10 mouse cellular contexts compared by ENCODE assay signal in genomic region chr7:6213144-6213543, GRCm38 (mm10). TPM values are rescaled to one million over a fixed set of nuclear protein-coding genes. Genes with fewer than 3 reads are reported as not detected.
A peak's percentile ranks its signal among the peaks of the same experiment; 100 is the strongest.
DNase-seq lines count a peak whose midpoint lies in the region; ATAC-seq and TF ChIP-seq lines count a peak whose summit lies in the region.
"Had no signal": no experiment of that assay in that cellular context is flagged by ENCODE, and none has a peak within 500 bp of the region (broad histone marks: within the 10 kb centered on the region; RNA-seq: fewer than 3 reads in every experiment).

No protein-coding gene starts in this region.

- intact Hi-C loops in heart, adult 2 months (cut with DNase I), result no loop called here
- intact Hi-C loops in gastrocnemius, postnatal 36 days (cut with DNase I), result no loop called here

- WGBS in heart, adult 2 months, result 37% methylated on average over 5 of the region's 5 CpGs
- 41% methylated on average over 5 of the region's 5 CpGs for WGBS in heart, embryonic 12.5 days
- WGBS in hindbrain, embryonic 13.5 days, result 53% methylated on average over 5 of the region's 5 CpGs

- H3K27ac ChIP-seq in heart, adult 2 months, result no peak overlapping the region
- no peak overlapping the region for H3K27ac ChIP-seq in heart, embryonic 12.5 days (ENCODE audit: poor library complexity, severe bottlenecking)
- no peak overlapping the region for H3K27ac ChIP-seq in hindbrain, embryonic 13.5 days

- TF ChIP-seq CTCF in heart, adult 2 months (IDR thresholded peaks at IDR 0.05), result peak; percentile 68
- TF ChIP-seq CTCF in E14TG2a.4 (conservative IDR thresholded peaks at IDR 0.05; ENCODE audit: low read length), result peak; percentile 92

- no peaks in the 10 kb centered on the region for H3K79me2 ChIP-seq in heart, adult 2 months (replicated peaks; ENCODE audit: control insufficient read depth, insufficient read depth, low read length)

- DNase-seq in heart, adult 2 months, result peak in 1 of 2 experiments; percentile 30
- DNase-seq in c-Kit-positive CD71-positive TER-119-positive erythroid progenitor cells, embryonic 14.5 days (ENCODE audit: low spot score), result peak; percentile 13
- DNase-seq in lung, postnatal 14 days, result peak; percentile 35
- no peak for DNase-seq in layer of hippocampus, postnatal 14 days (ENCODE audit: low spot score in 2 of 2)
- no peak for DNase-seq in gastrocnemius, postnatal 36 days

- no peak for TF ChIP-seq EP300 in heart, adult 2 months (IDR thresholded peaks at IDR 0.05; ENCODE audit: insufficient read depth, low read depth, low read length)

- no peak for ATAC-seq in heart, embryonic 12.5 days (ENCODE audit: insufficient number of reproducible peaks, low FRiP score)
- ATAC-seq in hindbrain, embryonic 13.5 days (ENCODE audit: low FRiP score), result no peak

- H3K36me3 ChIP-seq in heart, adult 2 months (ENCODE audit: control insufficient read depth, insufficient read depth, low read length), result no peaks in the 10 kb centered on the region
- no peaks in the 10 kb centered on the region for H3K36me3 ChIP-seq in heart, embryonic 12.5 days
- H3K36me3 ChIP-seq in E14TG2a.4 (ENCODE audit: insufficient read depth, low read length), result no peaks in the 10 kb centered on the region
- no peaks in the 10 kb centered on the region for H3K36me3 ChIP-seq in hindbrain, embryonic 13.5 days

- H3K4me3 ChIP-seq in heart, adult 2 months, result no peak overlapping the region
- no peak overlapping the region for H3K4me3 ChIP-seq in heart, embryonic 12.5 days
- H3K4me3 ChIP-seq in E14TG2a.4 (replicated peaks; ENCODE audit: low read length), result no peak overlapping the region
- no peak overlapping the region for H3K4me3 ChIP-seq in hindbrain, embryonic 13.5 days
- H3K4me3 ChIP-seq: myocyte had no signal

- H3K9me3 ChIP-seq in heart, embryonic 12.5 days (replicated peaks), result peaks cover 28% of the 10 kb centered on the region
- peaks cover 20% of the 10 kb centered on the region for H3K9me3 ChIP-seq in E14TG2a.4 (ENCODE audit: low read length)
- H3K9me3 ChIP-seq in hindbrain, embryonic 13.5 days, result peaks cover 7% of the 10 kb centered on the region; the same call in 1 of the 2 replicates

- H3K9ac ChIP-seq in heart, adult 2 months (ENCODE audit: low read depth, low read length), result no peak overlapping the region
- H3K9ac ChIP-seq in heart, embryonic 12.5 days, result no peak overlapping the region
- no peak overlapping the region for H3K9ac ChIP-seq in hindbrain, embryonic 13.5 days

- no peak overlapping the region for H3K4me2 ChIP-seq in heart, embryonic 12.5 days
- H3K4me2 ChIP-seq in hindbrain, embryonic 13.5 days, result no peak overlapping the region

- H3K27me3 ChIP-seq in heart, adult 2 months (ENCODE audit: control insufficient read depth, insufficient read depth, low read length), result no peaks in the 10 kb centered on the region
- H3K27me3 ChIP-seq in heart, embryonic 12.5 days (replicated peaks), result no peaks in the 10 kb centered on the region
- no peaks in the 10 kb centered on the region for H3K27me3 ChIP-seq in E14TG2a.4 (ENCODE audit: insufficient read depth, low read length)
- no peaks in the 10 kb centered on the region for H3K27me3 ChIP-seq in hindbrain, embryonic 13.5 days

- H3K4me1 ChIP-seq in heart, adult 2 months (ENCODE audit: control insufficient read depth, insufficient read depth, low read length), result no peaks in the 10 kb centered on the region
- no peaks in the 10 kb centered on the region for H3K4me1 ChIP-seq in heart, embryonic 12.5 days (replicated peaks)
- H3K4me1 ChIP-seq in E14TG2a.4 (replicated peaks; ENCODE audit: low read depth, low read length), result peaks cover 43% of the 10 kb centered on the region
- H3K4me1 ChIP-seq in hindbrain, embryonic 13.5 days (replicated peaks), result no peaks in the 10 kb centered on the region

- TF ChIP-seq POLR2A in heart, adult 2 months (IDR thresholded peaks at IDR 0.05; ENCODE audit: insufficient read depth, low read depth, low read length), result no peak

RNA-seq across cellular contexts. Expression of gene Zscan5b, which starts 8.9 kb away (rescaled TPM):
- not detected for total RNA-seq in heart, adult 2 months (2021)
- polyA plus RNA-seq in heart, adult 2 months (2012; rRNA removed), result not detected in 2 replicates
- not detected in 2 replicates for polyA plus RNA-seq in heart, embryonic 12.5 days (2016; fragmentation: Nextera tagmentation; extraction: Ambion mirVana)
- not detected in 2 replicates for polyA plus RNA-seq in hindbrain, embryonic 13.5 days (2015; fragmentation: Nextera tagmentation; extraction: Ambion mirVana)
- total RNA-seq in layer of hippocampus, postnatal 14 days (2021), result not detected
- total RNA-seq in gastrocnemius, postnatal 36 days (2021), result not detected
- total RNA-seq: heart, postnatal 36 days had no signal
- polyA plus RNA-seq: myocyte had no signal

RNA-seq across cellular contexts. Expression of gene Galp, which starts 16.3 kb away (rescaled TPM):
- not detected for total RNA-seq in heart, adult 2 months (2021)
- not detected in 2 replicates for polyA plus RNA-seq in heart, adult 2 months (2012; rRNA removed)
- polyA plus RNA-seq in heart, embryonic 12.5 days (2016; fragmentation: Nextera tagmentation; extraction: Ambion mirVana), result not detected in 2 replicates
- not detected in 2 replicates for polyA plus RNA-seq in hindbrain, embryonic 13.5 days (2015; fragmentation: Nextera tagmentation; extraction: Ambion mirVana)
- total RNA-seq in layer of hippocampus, postnatal 14 days (2021), result not detected
- not detected for total RNA-seq in gastrocnemius, postnatal 36 days (2021)
- total RNA-seq: heart, postnatal 36 days had no signal
- polyA plus RNA-seq: myocyte had no signal

RNA-seq across cellular contexts. Expression of gene Epp13, which starts 39.4 kb away (rescaled TPM):
- not detected for total RNA-seq in heart, adult 2 months (2021)
- polyA plus RNA-seq in heart, adult 2 months (2012; rRNA removed), result not detected in 2 replicates
- not detected in 2 replicates for polyA plus RNA-seq in heart, embryonic 12.5 days (2016; fragmentation: Nextera tagmentation; extraction: Ambion mirVana)
- 0.26 TPM in 1 of 2 replicates, not detected in the other for polyA plus RNA-seq in hindbrain, embryonic 13.5 days (2015; fragmentation: Nextera tagmentation; extraction: Ambion mirVana)
- total RNA-seq in layer of hippocampus, postnatal 14 days (2021), result not detected
- not detected for total RNA-seq in gastrocnemius, postnatal 36 days (2021)
- total RNA-seq: heart, postnatal 36 days had no signal
- polyA plus RNA-seq: myocyte had no signal

RNA-seq across cellular contexts. Expression of gene Zfp444, which starts 41.1 kb away (rescaled TPM):
- 10 to 100 TPM; 11.0 to 12.7 TPM for total RNA-seq in heart, adult 2 months (2021)
- polyA plus RNA-seq in heart, adult 2 months (2012; rRNA removed), result 8.1 and 10.9 TPM in 2 replicates
- polyA plus RNA-seq in heart, embryonic 12.5 days (2016; fragmentation: Nextera tagmentation; extraction: Ambion mirVana), result 30.2 and 31.3 TPM in 2 replicates
- 89.1 and 94.9 TPM in 2 replicates for polyA plus RNA-seq in hindbrain, embryonic 13.5 days (2015; fragmentation: Nextera tagmentation; extraction: Ambion mirVana)
- 10 to 100 TPM; 51.1 to 54.6 TPM for total RNA-seq in layer of hippocampus, postnatal 14 days (2021)
- 1 to 10 TPM; 7.2 to 8.3 TPM for total RNA-seq in gastrocnemius, postnatal 36 days (2021)

RNA-seq across cellular contexts. Expression of gene Zfp787, which starts 57.3 kb away (rescaled TPM):
- 10 to 100 TPM; 28.4 to 35.2 TPM for total RNA-seq in heart, adult 2 months (2021)
- polyA plus RNA-seq in heart, adult 2 months (2012; rRNA removed), result 29.6 and 32.5 TPM in 2 replicates
- 26.0 and 27.7 TPM in 2 replicates for polyA plus RNA-seq in heart, embryonic 12.5 days (2016; fragmentation: Nextera tagmentation; extraction: Ambion mirVana)
- polyA plus RNA-seq in hindbrain, embryonic 13.5 days (2015; fragmentation: Nextera tagmentation; extraction: Ambion mirVana), result 22.1 and 23.8 TPM in 2 replicates
- 10 to 100 TPM; 25.7 to 26.8 TPM for total RNA-seq in layer of hippocampus, postnatal 14 days (2021)
- 10 to 100 TPM; 26.1 to 29.2 TPM for total RNA-seq in gastrocnemius, postnatal 36 days (2021)

Comparison
In these comparisons a context has a peak if more than half of its experiments do, and no peak if none do; other contexts are left out.
1. DNase-seq: peak in c-Kit-positive CD71-positive TER-119-positive erythroid progenitor cells, embryonic 14.5 days (single experiment) and lung, postnatal 14 days (single experiment); none in layer of hippocampus, postnatal 14 days (0 of 2) and gastrocnemius, postnatal 36 days (0 of 2).